Mouse (Mus musculus) ES-E14 (cell line): ENCODE data around the gene Dynlt1b. TPM values are rescaled to one million over a fixed set of nuclear protein-coding genes. Genes with fewer than 3 reads are reported as not detected.
"Not testable (repeated sequence)": the region's sequence is repeated elsewhere in the genome, so short reads cannot be mapped to it uniquely, and the experiment has no call there.

ENCODE experiments used
- DNase-seq: peaks from one replicate; pipeline ENCODE4 v3.0.0-alpha.2; 2013; ENCODE audit warnings: low read depth, low spot score
- H3K27ac ChIP-seq: 2 replicates; pipeline ENCODE4 v1.5.1; 2012; ENCODE audit warnings: low read depth, mild to moderate bottlenecking, low read length, moderate library complexity, mixed read lengths; ENCODE audit not compliant: poor library complexity, insufficient read depth, severe bottlenecking
- H3K36me3 ChIP-seq: 2 replicates; pipeline ENCODE4 v1.6.1; 2012; ENCODE audit warnings: mild to moderate bottlenecking, low read length, moderate library complexity, mixed read lengths; ENCODE audit not compliant: control insufficient read depth, poor library complexity, insufficient read depth, severe bottlenecking
- H3K4me1 ChIP-seq, 2 experiments: fragments of 150-350 bp in 1 of 2; sonication (generic) in 1 of 2; 2 replicates each; pipeline ENCODE4 v1.6.1; 2012; ENCODE audit warnings: low read length in 2 of 2, mild to moderate bottlenecking in 1 of 2, mixed read lengths in 1 of 2; ENCODE audit not compliant: control insufficient read depth in 2 of 2, insufficient read depth in 2 of 2, poor library complexity in 1 of 2
- H3K4me3 ChIP-seq, 2 experiments: fragments of 150-350 bp in 1 of 2; sonication (generic) in 1 of 2; 2 replicates each; pipeline ENCODE4 v1.5.1; 2012; ENCODE audit warnings: low read length in 2 of 2, low read depth in 1 of 2, mild to moderate bottlenecking in 1 of 2, mixed read lengths in 1 of 2; ENCODE audit not compliant: insufficient read depth in 1 of 2, poor library complexity in 1 of 2, severe bottlenecking in 1 of 2
- H3K9ac ChIP-seq: 2 replicates; pipeline ENCODE4 v1.6.1; 2012; ENCODE audit warnings: low read depth, mild to moderate bottlenecking, low read length, mixed read lengths; ENCODE audit not compliant: poor library complexity, insufficient read depth, severe bottlenecking
- H3K9me3 ChIP-seq: fragments of 150-350 bp; sonication (generic); 2 replicates; pipeline ENCODE4 v1.6.1; 2012; ENCODE audit warnings: low read depth, mild to moderate bottlenecking, low read length; ENCODE audit not compliant: control insufficient read depth, insufficient read depth
- in situ Hi-C, 2 experiments: fragments of 600-800 bp; cut with MboI; formaldehyde crosslinking; loops; one replicate each; pipeline ENCODE4 v1.15.1; 2025; ENCODE audit warnings: low sequenced_read_pairs in 2 of 2, inconsistent platforms in 1 of 2; ENCODE audit not compliant: unreplicated experiment in 2 of 2
- total RNA-seq: library from RNA; depleted of rRNA; stranded (reverse); fragments of 300-350 nt; gene quantifications from 2 replicates; pipeline ENCODE4 v1.2.3, GENCODE M21; 2012

Dynlt1b gene
- total RNA-seq, 1 experiment, result 557 TPM

GRCm38 (mm10) chr17:6417118-6417517, 12.8 kb upstream of the Dynlt1b start:
- DNase-seq, H3K9me3 ChIP-seq, H3K9ac ChIP-seq, H3K36me3 ChIP-seq, H3K4me3 ChIP-seq, H3K4me1 ChIP-seq, in situ Hi-C loops, H3K27ac ChIP-seq: not testable (repeated sequence)

GRCm38 (mm10) chr17:6420557-6420956, 9.4 kb upstream of the Dynlt1b start:
- H3K9me3 ChIP-seq, H3K4me1 ChIP-seq, H3K9ac ChIP-seq, H3K27ac ChIP-seq, H3K36me3 ChIP-seq, H3K4me3 ChIP-seq, DNase-seq, in situ Hi-C loops: not testable (repeated sequence)

GRCm38 (mm10) chr17:6421547-6422326, 8.2 kb upstream of the Dynlt1b start:
- H3K4me3 ChIP-seq, H3K9me3 ChIP-seq, in situ Hi-C loops, H3K4me1 ChIP-seq, H3K9ac ChIP-seq, H3K36me3 ChIP-seq, H3K27ac ChIP-seq: not testable (repeated sequence)
- DNase-seq, result peak; percentile 39

GRCm38 (mm10) chr17:6422370-6422769, 7.5 kb upstream of the Dynlt1b start:
- H3K9ac ChIP-seq, H3K4me3 ChIP-seq, H3K36me3 ChIP-seq, DNase-seq, H3K27ac ChIP-seq, H3K4me1 ChIP-seq, H3K9me3 ChIP-seq, in situ Hi-C loops: not testable (repeated sequence)

- H3K9me3 ChIP-seq, H3K9ac ChIP-seq, H3K4me3 ChIP-seq, H3K4me1 ChIP-seq, H3K36me3 ChIP-seq, H3K27ac ChIP-seq, DNase-seq, in situ Hi-C loops: not testable (repeated sequence)
Measured at GRCm38 (mm10) chr17:6422805-6423204, 7.1 kb upstream of the Dynlt1b start.

GRCm38 (mm10) chr17:6424294-6424980, 5.5 kb upstream of the Dynlt1b start:
- H3K4me3 ChIP-seq, in situ Hi-C loops, H3K4me1 ChIP-seq, H3K27ac ChIP-seq, H3K9ac ChIP-seq, H3K9me3 ChIP-seq, H3K36me3 ChIP-seq, DNase-seq: not testable (repeated sequence)

GRCm38 (mm10) chr17:6425325-6425724, 4.6 kb upstream of the Dynlt1b start:
- H3K36me3 ChIP-seq, in situ Hi-C loops, H3K9ac ChIP-seq, H3K9me3 ChIP-seq, DNase-seq, H3K4me1 ChIP-seq, H3K4me3 ChIP-seq, H3K27ac ChIP-seq: not testable (repeated sequence)

- H3K4me3 ChIP-seq, H3K9me3 ChIP-seq, H3K36me3 ChIP-seq, H3K27ac ChIP-seq, DNase-seq, H3K4me1 ChIP-seq, H3K9ac ChIP-seq, in situ Hi-C loops: not testable (repeated sequence)
Measured at GRCm38 (mm10) chr17:6426869-6427268, 3.0 kb upstream of the Dynlt1b start.
